Mouse (Mus musculus): ENCODE results near the gene Etl4. TPM values are rescaled to one million over a fixed set of nuclear protein-coding genes. Genes with fewer than 3 reads are reported as not detected.
A peak's percentile ranks its signal among the peaks of the same experiment; 100 is the strongest.

Gene Etl4
- total and polyA plus RNA-seq, 2 experiments from 2014 or later = 6.4 to 14.8 TPM

- no peak for DNase-seq (ENCODE audit: low spot score)
- Histone ChIP-seq H3K27me3 (ENCODE audit: insufficient read depth, low read length) (no peaks in the 10 kb centered on the region), H3K4me1 (ENCODE audit: insufficient read depth, low read length) (no peaks in the 10 kb centered on the region), H3K27ac (no peak overlapping the region), H3K9ac (replicated peaks; ENCODE audit: low read length) (no peak overlapping the region), H3K4me2 (ENCODE audit: low read depth, low read length) (no peak overlapping the region), H3K4me3 (ENCODE audit: low read length) (no peak overlapping the region), H3K36me3 (ENCODE audit: insufficient read depth, low read length) (no peaks in the 10 kb centered on the region), H3K9me3 (ENCODE audit: low read length) (no peaks in the 10 kb centered on the region)
- WGBS = 81% methylated on average over 4 of the region's 4 CpGs
- ATAC-seq = no peak
- no peak for TF ChIP-seq CTCF (IDR thresholded peaks at IDR 0.05; ENCODE audit: low read depth)
Measured at GRCm38 (mm10) chr2:20446180-20446579, 536.6 kb downstream of the Etl4 start.

- Histone ChIP-seq H3K9ac (replicated peaks; ENCODE audit: low read length) (no peak overlapping the region), H3K27me3 (ENCODE audit: insufficient read depth, low read length) (no peaks in the 10 kb centered on the region), H3K27ac (no peak overlapping the region), H3K4me1 (ENCODE audit: insufficient read depth, low read length) (no peaks in the 10 kb centered on the region), H3K4me2 (ENCODE audit: low read depth, low read length) (no peak overlapping the region), H3K9me3 (ENCODE audit: low read length) (no peaks in the 10 kb centered on the region), H3K36me3 (ENCODE audit: insufficient read depth, low read length) (no peaks in the 10 kb centered on the region), H3K4me3 (ENCODE audit: low read length) (no peak overlapping the region)
- no peak for TF ChIP-seq CTCF (IDR thresholded peaks at IDR 0.05; ENCODE audit: low read depth)
- 31% methylated on average over 3 of the region's 3 CpGs for WGBS
- ATAC-seq (no peak), DNase-seq (ENCODE audit: low spot score) (no peak)
Measured at GRCm38 (mm10) chr2:20450945-20451344, 541.4 kb downstream of the Etl4 start.

GRCm38 (mm10) chr2:20453506-20454206, 544.1 kb downstream of the Etl4 start:
- H3K9ac ChIP-seq (replicated peaks; ENCODE audit: low read length) = no peak overlapping the region
- no peak for TF ChIP-seq CTCF (IDR thresholded peaks at IDR 0.05; ENCODE audit: low read depth)
- H3K36me3 ChIP-seq (ENCODE audit: insufficient read depth, low read length) = no peaks in the 10 kb centered on the region
- 70% methylated on average over 3 of the region's 3 CpGs for WGBS
- H3K4me1 ChIP-seq (ENCODE audit: insufficient read depth, low read length) = no peaks in the 10 kb centered on the region
- H3K27ac ChIP-seq = no peak overlapping the region
- ATAC-seq (no peak), DNase-seq (ENCODE audit: low spot score) (no peak)
- H3K4me2 ChIP-seq (ENCODE audit: low read depth, low read length) = no peak overlapping the region
- no peaks in the 10 kb centered on the region for H3K9me3 ChIP-seq (ENCODE audit: low read length)
- H3K4me3 ChIP-seq (ENCODE audit: low read length) = no peak overlapping the region
- no peaks in the 10 kb centered on the region for H3K27me3 ChIP-seq (ENCODE audit: insufficient read depth, low read length)

DNA sequence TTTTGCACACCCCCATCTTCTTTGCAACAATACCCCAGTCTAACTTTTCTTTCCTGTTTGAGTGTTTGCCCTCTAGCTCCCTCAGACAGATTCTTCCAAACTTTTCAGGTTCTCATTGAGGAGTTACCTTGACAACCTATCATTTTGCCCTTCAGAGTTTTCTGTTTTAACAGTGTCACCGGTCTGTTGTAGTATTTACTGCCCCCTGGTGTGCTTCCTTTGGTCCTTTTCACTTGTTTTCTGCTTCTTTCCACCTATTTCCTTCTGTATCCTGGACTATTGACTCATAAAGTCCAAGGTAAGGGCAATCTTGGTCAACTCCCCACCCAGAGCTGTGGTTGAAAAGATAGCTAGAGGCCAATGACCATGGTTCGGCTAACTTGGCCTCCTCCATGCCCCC, 569.6 kb downstream of the Etl4 start:
- H3K27ac ChIP-seq = no peak overlapping the region
- no peak overlapping the region for H3K4me3 ChIP-seq (ENCODE audit: low read length)
- no peak for TF ChIP-seq CTCF (IDR thresholded peaks at IDR 0.05; ENCODE audit: low read depth)
- 78% methylated on average over 2 of the region's 2 CpGs for WGBS
- H3K4me1 ChIP-seq (ENCODE audit: insufficient read depth, low read length) = no peaks in the 10 kb centered on the region
- no peaks in the 10 kb centered on the region for H3K9me3 ChIP-seq (ENCODE audit: low read length)
- no peaks in the 10 kb centered on the region for H3K36me3 ChIP-seq (ENCODE audit: insufficient read depth, low read length)
- no peak overlapping the region for H3K9ac ChIP-seq (replicated peaks; ENCODE audit: low read length)
- DNase-seq (ENCODE audit: low spot score) (no peak), ATAC-seq (no peak)
- no peak overlapping the region for H3K4me2 ChIP-seq (ENCODE audit: low read depth, low read length)
- H3K27me3 ChIP-seq (ENCODE audit: insufficient read depth, low read length) = no peaks in the 10 kb centered on the region

DNA sequence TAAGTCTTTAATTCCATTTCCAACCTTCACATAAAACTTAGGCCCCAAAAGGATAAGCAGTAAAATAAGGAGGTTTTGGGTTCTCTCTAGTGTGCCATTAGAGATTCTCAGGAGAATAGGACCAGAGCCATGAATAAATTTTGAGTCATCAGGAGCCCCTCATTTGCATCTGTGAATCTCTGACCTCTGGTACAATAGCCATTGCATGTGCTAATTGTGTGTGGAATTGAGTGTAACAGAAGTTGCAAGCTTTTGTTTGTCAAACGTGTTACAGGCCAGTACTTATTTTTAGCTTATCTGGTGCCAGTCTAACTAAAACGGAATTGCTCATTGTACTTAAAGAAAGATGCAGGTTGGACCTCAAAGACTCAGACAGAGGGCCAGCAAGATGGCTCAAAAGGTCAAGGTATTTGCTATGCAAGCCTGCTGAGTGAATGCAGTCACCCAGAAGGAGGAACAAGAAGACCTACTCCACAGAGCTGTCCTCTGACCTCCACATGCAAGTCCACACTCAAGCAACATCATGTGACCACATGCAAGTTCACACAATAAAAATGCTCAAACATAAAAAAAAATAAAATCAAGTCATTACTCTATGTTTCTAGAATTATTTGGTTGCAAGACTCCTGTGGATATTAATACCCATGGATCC, 576.7 kb downstream of the Etl4 start:
- no peak for ATAC-seq
- WGBS = 14% methylated on average over 2 of the region's 2 CpGs
- DNase-seq (ENCODE audit: low spot score) = no peak

GRCm38 (mm10) chr2:20489090-20489489, 579.5 kb downstream of the Etl4 start:
- 89% methylated on average over 3 of the region's 3 CpGs for WGBS
- Histone ChIP-seq H3K4me3 (ENCODE audit: low read length) (no peak overlapping the region), H3K27me3 (ENCODE audit: insufficient read depth, low read length) (no peaks in the 10 kb centered on the region), H3K4me2 (ENCODE audit: low read depth, low read length) (no peak overlapping the region), H3K4me1 (ENCODE audit: insufficient read depth, low read length) (no peaks in the 10 kb centered on the region), H3K9ac (replicated peaks; ENCODE audit: low read length) (no peak overlapping the region), H3K36me3 (ENCODE audit: insufficient read depth, low read length) (no peaks in the 10 kb centered on the region), H3K27ac (no peak overlapping the region), H3K9me3 (ENCODE audit: low read length) (no peaks in the 10 kb centered on the region)
- ATAC-seq (no peak), DNase-seq (ENCODE audit: low spot score) (no peak)
- TF ChIP-seq CTCF (IDR thresholded peaks at IDR 0.05; ENCODE audit: low read depth) = no peak

More for the DNA sequence above, 576.7 kb downstream of the Etl4 start:
- Histone ChIP-seq H3K9me3 (ENCODE audit: low read length) (no peaks in the 10 kb centered on the region), H3K27ac (no peak overlapping the region), H3K4me1 (ENCODE audit: insufficient read depth, low read length) (no peaks in the 10 kb centered on the region), H3K4me3 (ENCODE audit: low read length) (no peak overlapping the region), H3K27me3 (ENCODE audit: insufficient read depth, low read length) (no peaks in the 10 kb centered on the region), H3K36me3 (ENCODE audit: insufficient read depth, low read length) (no peaks in the 10 kb centered on the region), H3K9ac (replicated peaks; ENCODE audit: low read length) (no peak overlapping the region), H3K4me2 (ENCODE audit: low read depth, low read length) (no peak overlapping the region)
- TF ChIP-seq CTCF (IDR thresholded peaks at IDR 0.05; ENCODE audit: low read depth) = no peak

DNA sequence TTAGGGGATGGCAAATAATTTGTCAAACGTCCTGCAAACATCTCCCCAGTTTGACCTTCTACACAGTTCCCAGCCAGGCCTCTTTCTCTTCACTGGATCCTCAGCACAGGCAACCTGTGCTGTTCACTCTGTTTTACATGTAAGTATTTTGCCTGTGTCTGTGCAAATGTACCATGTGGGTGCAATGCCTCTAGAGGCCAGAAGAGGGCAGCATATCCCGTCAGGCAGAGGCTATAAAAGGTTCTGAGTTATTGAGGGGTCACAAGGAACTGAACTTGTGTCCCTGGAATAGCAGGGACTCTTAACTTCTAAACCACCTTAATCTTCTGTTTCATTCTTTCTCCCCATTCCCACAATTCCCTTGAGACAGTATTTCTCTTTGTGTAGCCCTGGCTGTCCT, 582.5 kb downstream of the Etl4 start:
- no peak for DNase-seq (ENCODE audit: low spot score)
- peak; percentile 44 for TF ChIP-seq CTCF (IDR thresholded peaks at IDR 0.05; ENCODE audit: low read depth)
- 53% methylated on average over 2 of the region's 2 CpGs for WGBS
- H3K9me3 ChIP-seq (ENCODE audit: low read length) = no peaks in the 10 kb centered on the region
- H3K4me1 ChIP-seq (ENCODE audit: insufficient read depth, low read length) = no peaks in the 10 kb centered on the region
- no peak overlapping the region for H3K27ac ChIP-seq
- H3K4me3 ChIP-seq (ENCODE audit: low read length) = no peak overlapping the region
- H3K4me2 ChIP-seq (ENCODE audit: low read depth, low read length) = no peak overlapping the region
- H3K9ac ChIP-seq (replicated peaks; ENCODE audit: low read length) = no peak overlapping the region
- H3K36me3 ChIP-seq (ENCODE audit: insufficient read depth, low read length) = no peaks in the 10 kb centered on the region
- H3K27me3 ChIP-seq (ENCODE audit: insufficient read depth, low read length) = no peaks in the 10 kb centered on the region
- no peak for ATAC-seq
